Mouse (Mus musculus) liver, embryonic 13.5 days (tissue): ENCODE measurements around the gene Josd2. TPM values are rescaled to one million over a fixed set of nuclear protein-coding genes. Genes with fewer than 3 reads are reported as not detected.

Source experiments
- ATAC-seq: fragments of 200-750 bp; cut with Nextera tagmentation; 2 replicates; pipeline ENCODE4 v1.8.0; 2017; ENCODE audit warnings: low read depth, mild to moderate bottlenecking, moderate number of reproducible peaks, moderate library complexity
- DNase-seq: peaks from one replicate; pipeline ENCODE4 v3.0.0; 2022
- H3K27ac ChIP-seq: fragments of 300-500 bp; sonication (generic); 2 replicates; pipeline ENCODE4 v1.5.1; 2015; ENCODE audit warnings: moderate library complexity, mild to moderate bottlenecking, inconsistent platforms
- H3K27me3 ChIP-seq: fragments of 300-500 bp; sonication (generic); 2 replicates; pipeline ENCODE4 v1.6.1; 2015; ENCODE audit warnings: mild to moderate bottlenecking, inconsistent platforms
- H3K36me3 ChIP-seq: fragments of 300-500 bp; sonication (generic); 2 replicates; pipeline ENCODE4 v1.6.1; 2015; ENCODE audit warnings: mild to moderate bottlenecking, inconsistent platforms
- H3K4me1 ChIP-seq: fragments of 300-500 bp; sonication (generic); replicated peaks from 2 replicates; pipeline ENCODE4 v1.6.1; 2015; ENCODE audit warnings: inconsistent platforms
- H3K4me2 ChIP-seq: fragments of 300-500 bp; sonication (generic); 2 replicates; pipeline ENCODE4 v1.6.1; 2015; ENCODE audit warnings: inconsistent platforms, mild to moderate bottlenecking, moderate library complexity
- H3K4me3 ChIP-seq: fragments of 300-500 bp; sonication (generic); replicated peaks from 2 replicates; pipeline ENCODE4 v1.5.1; 2015; ENCODE audit warnings: mild to moderate bottlenecking, inconsistent platforms
- H3K9ac ChIP-seq: fragments of 300-500 bp; sonication (generic); 2 replicates; pipeline ENCODE4 v1.6.1; 2015; ENCODE audit warnings: mild to moderate bottlenecking, inconsistent platforms
- H3K9me3 ChIP-seq: fragments of 300-500 bp; sonication (generic); replicated peaks from 2 replicates; pipeline ENCODE4 v1.6.1; 2016; ENCODE audit warnings: inconsistent platforms
- WGBS: fragments of 180-500 bp; shearing (Covaris S2); methylation state at CpG from one replicate; pipeline ENCODE4 v1.1.7; 2015; ENCODE audit not compliant: insufficient replicate concordance; 5-methylcytosine and 5-hydroxymethylcytosine counted together
- microRNA-seq: library from miRNA; unstranded; fragments of <30 nt; microRNA quantifications from one replicate; pipeline ENCODE4, GENCODE M21; 2016
- polyA plus RNA-seq: library from polyadenylated mRNA; unstranded; fragments of >200 nt; fragmentation: Nextera tagmentation; extraction: Ambion mirVana; gene quantifications from 2 replicates; pipeline ENCODE4 v1.2.1, GENCODE M21; 2015

Gene Josd2
- polyA plus RNA-seq, 1 experiment from 2014 or later = 170 TPM

DNA sequence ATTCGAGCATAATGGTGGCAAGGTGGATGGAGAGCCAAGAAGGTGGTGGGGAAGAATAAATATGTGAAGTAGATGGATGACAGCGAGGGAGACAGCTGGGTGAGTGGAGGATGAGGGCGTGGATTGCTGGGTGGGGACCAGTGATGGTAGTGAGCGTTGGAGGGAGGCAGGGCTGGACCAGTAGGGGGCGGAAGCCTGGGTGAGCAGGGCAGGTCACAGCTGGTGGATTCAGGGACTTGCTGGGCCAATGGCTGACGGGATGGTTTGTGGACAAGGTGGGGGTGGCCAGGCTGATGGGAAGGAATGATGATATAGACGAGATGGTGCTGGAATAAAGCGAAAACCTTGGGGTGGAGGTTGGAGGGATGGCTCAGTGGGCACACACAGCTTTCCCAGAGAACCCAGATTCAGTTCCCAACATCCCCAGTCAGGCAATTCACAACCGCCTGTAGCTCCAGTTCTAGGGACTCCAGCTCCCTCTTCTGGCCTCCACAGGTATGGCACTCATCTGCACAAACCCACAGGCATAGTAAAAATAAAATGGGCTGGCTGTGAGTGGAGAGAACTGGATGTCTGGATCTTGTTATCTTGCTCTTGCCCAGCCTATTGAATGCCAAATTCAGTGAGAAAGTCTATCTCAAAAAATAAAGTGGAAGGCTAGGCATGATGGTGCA is 51.6 kb downstream of the Josd2 start:
- H3K9me3 ChIP-seq = no peaks in the 10 kb centered on the region
- H3K4me1 ChIP-seq = no peaks in the 10 kb centered on the region
- DNase-seq (no peak), ATAC-seq (no peak)
- H3K27me3 ChIP-seq = peaks cover 61% of the 10 kb centered on the region
- WGBS = 53% methylated on average over 9 of the region's 9 CpGs
- H3K9ac ChIP-seq = no peak overlapping the region
- H3K27ac ChIP-seq = no peak overlapping the region
- H3K4me2 ChIP-seq = no peak overlapping the region
- H3K36me3 ChIP-seq = no peaks in the 10 kb centered on the region
- no peak overlapping the region for H3K4me3 ChIP-seq

DNA sequence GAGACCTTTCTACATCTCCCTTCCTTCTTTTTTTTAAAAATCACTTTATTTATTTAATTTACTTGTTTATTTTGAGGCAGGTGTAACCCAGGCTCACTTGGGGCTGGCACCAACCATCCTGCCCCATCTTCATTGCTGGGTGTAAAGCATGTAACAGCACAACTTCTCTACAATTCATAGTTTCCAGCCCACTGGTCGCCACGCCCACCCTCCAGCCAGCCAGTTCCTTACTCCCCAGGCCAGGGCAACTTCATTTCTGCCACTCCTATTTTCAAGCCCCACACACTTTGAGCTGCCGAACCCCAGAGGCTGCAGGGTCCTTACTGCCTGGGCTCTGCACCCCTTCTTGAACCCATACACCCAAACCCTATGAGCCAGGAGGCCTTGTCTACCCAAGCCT is 53.2 kb downstream of the Josd2 start:
- no peaks in the 10 kb centered on the region for H3K4me1 ChIP-seq
- no peak overlapping the region for H3K27ac ChIP-seq
- no peak overlapping the region for H3K9ac ChIP-seq
- DNase-seq = no peak
- H3K36me3 ChIP-seq = no peaks in the 10 kb centered on the region
- no peak overlapping the region for H3K4me2 ChIP-seq
- ATAC-seq = no peak
- no peak overlapping the region for H3K4me3 ChIP-seq
- H3K27me3 ChIP-seq = peaks cover 72% of the 10 kb centered on the region
- 50% methylated on average over 3 of the region's 3 CpGs for WGBS
- no peaks in the 10 kb centered on the region for H3K9me3 ChIP-seq

Small RNA genes lying within 50 kb of the gene (microRNA-seq; reads per million reads assigned to microRNA genes)
- 1.5 reads per million for gene Mir7052

Other genes with a start within 250 kb of the Josd2 start
- gene Klk1, start 242.6 kb upstream of the Josd2 start, polyA plus RNA-seq = not detected in 2 replicates
- not detected in 2 replicates for gene Gm36864, start 231.8 kb upstream of the Josd2 start, polyA plus RNA-seq
- gene 1700028J19Rik, start 221.3 kb upstream of the Josd2 start, polyA plus RNA-seq = 1.3 and 1.6 TPM in 2 replicates
- gene 2410002F23Rik, start 221.3 kb upstream of the Josd2 start, polyA plus RNA-seq = 40.3 and 47.0 TPM in 2 replicates
- gene Acp4, start 210.6 kb upstream of the Josd2 start, polyA plus RNA-seq = not detected in 2 replicates
- not detected in 2 replicates for gene Gm15517, start 206.5 kb upstream of the Josd2 start, polyA plus RNA-seq
- gene Clec11a, start 161.1 kb upstream of the Josd2 start, polyA plus RNA-seq = 0.46 and 0.76 TPM in 2 replicates
- gene Shank1, start 157.7 kb upstream of the Josd2 start, polyA plus RNA-seq = 0.06 TPM in 2 replicates
- 0.03 and 0.09 TPM in 2 replicates for gene Syt3, start 83.9 kb upstream of the Josd2 start, polyA plus RNA-seq
- gene 1700008O03Rik, start 82.2 kb upstream of the Josd2 start, polyA plus RNA-seq = 0.18 TPM in 1 of 2 replicates, not detected in the other
- gene Lrrc4b, start 39.0 kb upstream of the Josd2 start, polyA plus RNA-seq = not detected in 2 replicates
- 6.0 and 6.9 TPM in 2 replicates for gene Aspdh, start 2.6 kb upstream of the Josd2 start, polyA plus RNA-seq
- 43.3 and 46.0 TPM in 2 replicates for gene Emc10, start 28.5 kb downstream of the Josd2 start, polyA plus RNA-seq
- 1.3 and 1.5 TPM in 2 replicates for gene Fam71e1, start 28.6 kb downstream of the Josd2 start, polyA plus RNA-seq
- gene Mybpc2, start 56.7 kb downstream of the Josd2 start, polyA plus RNA-seq = not detected in 2 replicates
- 0.08 and 0.14 TPM in 2 replicates for gene Spib, start 64.1 kb downstream of the Josd2 start, polyA plus RNA-seq
- 68.3 and 68.4 TPM in 2 replicates for gene Pold1, start 80.9 kb downstream of the Josd2 start, polyA plus RNA-seq
- 40.7 and 47.1 TPM in 2 replicates for gene Nr1h2, start 86.0 kb downstream of the Josd2 start, polyA plus RNA-seq
- gene Napsa, start 104.4 kb downstream of the Josd2 start, polyA plus RNA-seq = 4.5 and 5.1 TPM in 2 replicates
- gene Kcnc3, start 122.7 kb downstream of the Josd2 start, polyA plus RNA-seq = 0.05 and 0.06 TPM in 2 replicates
- gene Myh14, start 202.9 kb downstream of the Josd2 start, polyA plus RNA-seq = 0.12 and 0.31 TPM in 2 replicates
- not detected in 2 replicates for gene Izumo2, start 240.8 kb downstream of the Josd2 start, polyA plus RNA-seq